Mouse (Mus musculus) cerebellum, adult 11 months (tissue): Measurements from ENCODE around the gene Ccnb1.
A peak's percentile ranks its signal among the peaks of the same experiment; 100 is the strongest.
"Not testable (repeated sequence)": the region's sequence is repeated elsewhere in the genome, so short reads cannot be mapped to it uniquely, and the experiment has no call there.

Source experiments
- DNase-seq: peaks from one replicate; pipeline ENCODE4 v3.0.0; 2022

Ccnb1 gene

DNA sequence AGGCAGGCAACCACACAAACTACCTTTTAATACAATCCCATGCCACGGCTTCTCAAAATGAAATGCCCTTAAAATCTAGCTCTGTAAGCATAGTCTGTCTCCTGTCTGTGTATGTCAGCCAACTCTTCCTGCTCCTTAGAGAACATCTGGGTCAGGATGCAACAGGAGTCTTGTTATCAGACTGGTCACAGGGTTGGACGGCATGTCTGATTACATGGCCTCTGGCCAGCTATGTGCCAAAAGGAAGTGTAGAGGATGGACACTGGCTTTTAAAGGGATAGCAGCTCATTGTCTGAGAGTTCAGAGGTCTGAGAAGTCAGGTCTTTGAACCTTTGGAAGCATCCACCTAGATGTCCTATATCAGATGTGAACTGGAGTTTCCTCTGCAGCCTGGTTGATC, 31.0 kb downstream of the Ccnb1 start:
- no peak for DNase-seq

DNA sequence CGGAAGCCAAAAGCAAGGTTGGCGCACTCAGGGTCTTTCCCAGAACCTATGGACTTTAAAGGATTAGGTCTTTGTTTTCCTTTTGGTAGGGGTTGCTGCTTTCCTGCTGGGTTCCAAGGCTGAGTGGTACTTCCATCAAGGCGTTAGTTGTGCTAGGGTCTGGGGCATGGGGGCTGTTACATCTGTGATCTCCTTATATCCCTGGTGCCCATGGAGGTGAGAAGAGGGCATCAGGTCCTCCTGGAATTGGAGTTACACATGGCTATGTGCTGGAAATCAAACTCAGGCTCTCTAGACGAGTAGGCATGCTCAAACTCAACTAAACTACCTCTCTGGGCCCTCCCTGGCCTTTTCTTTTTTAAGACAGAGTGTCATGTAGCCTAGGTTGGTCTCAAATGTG, 32.2 kb downstream of the Ccnb1 start:
- no peak for DNase-seq

DNA sequence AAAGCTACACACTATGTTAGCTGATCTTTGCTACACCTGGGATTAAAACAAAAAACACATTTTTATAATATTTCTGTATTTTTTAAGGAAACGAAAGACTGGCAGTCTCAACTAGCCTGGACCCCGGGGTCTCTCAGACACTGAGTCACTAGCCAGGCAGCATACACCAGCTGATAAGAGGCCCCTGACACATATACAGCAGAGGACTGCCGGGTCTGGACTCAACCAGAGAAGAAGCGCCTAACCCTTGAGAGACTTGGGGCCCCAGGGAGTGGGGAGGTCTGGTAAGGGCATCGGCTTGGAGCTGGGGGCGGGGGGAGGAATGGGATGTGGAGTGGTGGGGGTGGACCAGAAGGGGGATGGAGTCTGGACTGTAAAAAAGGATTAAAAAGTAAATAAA, 33.4 kb downstream of the Ccnb1 start:
- DNase-seq: no peak

DNA sequence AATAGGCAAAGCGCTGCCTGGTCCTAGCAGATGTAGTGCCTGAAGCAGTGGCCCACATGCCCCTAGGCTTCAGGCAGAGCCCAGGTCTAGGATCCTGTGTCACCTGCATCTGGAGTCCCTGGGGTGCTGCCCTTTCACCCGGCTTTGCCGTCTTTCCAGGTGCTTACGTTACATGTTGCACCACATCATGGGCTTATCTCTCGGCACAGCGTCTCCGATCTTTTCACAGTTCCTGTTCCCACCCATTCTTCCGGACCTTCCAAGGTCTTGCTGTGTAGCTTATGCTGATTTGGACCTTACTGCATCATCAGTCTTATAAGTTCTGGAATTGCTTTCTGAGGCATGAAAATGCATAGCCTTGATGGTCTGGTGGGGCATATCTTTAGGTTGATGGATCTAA, 33.8 kb downstream of the Ccnb1 start:
- DNase-seq: no peak

DNA sequence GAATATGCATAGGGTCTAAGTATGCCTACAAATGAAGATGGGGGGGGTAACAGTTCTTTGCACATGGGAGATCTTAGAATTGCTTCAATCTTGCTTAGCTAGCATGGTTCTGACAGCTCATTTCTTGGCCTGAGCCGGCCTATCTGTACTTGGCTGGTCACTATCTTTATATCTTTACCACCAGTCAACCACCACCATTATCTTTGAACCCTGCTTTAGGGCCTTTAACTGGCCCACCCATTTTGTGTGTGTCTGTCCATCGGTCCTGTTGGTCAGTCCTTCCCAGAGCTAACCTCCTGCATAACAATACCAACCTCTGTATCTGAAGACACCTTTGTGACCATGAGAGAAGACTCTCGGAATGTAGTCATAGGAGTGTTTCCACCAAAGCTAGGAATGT, 35.0 kb downstream of the Ccnb1 start:
- DNase-seq: no peak

DNA sequence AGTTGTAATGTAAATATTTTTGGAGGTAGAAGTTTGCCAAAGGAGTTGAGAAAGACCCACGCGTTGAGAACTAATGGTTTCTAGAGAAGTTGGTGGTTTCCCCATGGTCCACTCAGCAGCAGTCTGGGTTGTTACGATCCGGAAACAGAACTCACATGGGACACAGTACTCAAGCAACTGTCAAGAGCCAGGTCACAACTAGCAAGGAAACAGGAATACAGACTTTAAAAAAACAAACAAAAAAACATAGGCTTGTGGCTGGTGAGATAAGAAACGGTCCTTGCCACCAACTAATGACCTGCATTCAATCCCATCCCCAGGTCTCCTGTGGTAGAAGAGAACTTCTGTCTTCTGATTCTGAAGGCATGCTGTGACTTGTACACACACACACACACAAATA, 35.6 kb downstream of the Ccnb1 start:
- DNase-seq: no peak

DNA sequence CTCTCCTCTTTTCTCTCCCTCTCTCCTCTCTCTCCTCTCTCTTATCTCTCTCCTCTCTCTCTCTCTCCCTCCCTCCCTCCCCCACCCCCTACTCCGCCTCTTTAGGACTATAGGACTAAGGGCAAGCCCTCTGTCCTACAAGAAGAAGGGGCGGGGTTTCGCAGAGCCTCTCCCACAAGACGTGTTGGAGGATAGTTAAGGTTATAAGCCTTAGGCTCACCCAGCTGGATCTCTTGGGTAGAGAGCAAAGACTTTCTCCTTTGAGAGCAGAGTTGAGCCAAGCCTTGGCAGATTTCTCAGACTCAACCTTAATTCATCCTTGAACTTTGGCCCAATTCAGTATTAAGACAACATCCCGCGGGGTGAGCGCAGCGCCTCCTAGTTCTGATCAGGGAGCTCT, 37.7 kb downstream of the Ccnb1 start:
- no peak for DNase-seq

DNA sequence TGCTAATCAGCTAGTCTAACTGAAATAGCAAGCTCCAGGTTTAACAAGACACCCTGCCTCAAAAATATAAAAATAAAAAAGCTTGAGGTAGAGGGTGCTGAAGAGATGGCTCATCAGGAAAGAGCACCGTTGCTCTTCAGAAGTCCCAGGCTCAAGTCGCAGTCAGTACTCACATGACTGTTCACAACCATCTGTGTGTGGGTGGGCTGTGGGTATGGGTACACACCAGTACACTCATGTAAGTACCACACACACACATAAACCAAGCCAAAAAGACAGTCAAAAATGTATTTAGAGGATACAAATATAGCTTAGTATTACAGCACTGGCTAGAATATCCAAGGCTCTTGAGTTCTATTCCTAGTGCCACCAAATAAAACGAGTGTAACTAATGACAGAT, 40.3 kb downstream of the Ccnb1 start:
- DNase-seq: no peak

DNA sequence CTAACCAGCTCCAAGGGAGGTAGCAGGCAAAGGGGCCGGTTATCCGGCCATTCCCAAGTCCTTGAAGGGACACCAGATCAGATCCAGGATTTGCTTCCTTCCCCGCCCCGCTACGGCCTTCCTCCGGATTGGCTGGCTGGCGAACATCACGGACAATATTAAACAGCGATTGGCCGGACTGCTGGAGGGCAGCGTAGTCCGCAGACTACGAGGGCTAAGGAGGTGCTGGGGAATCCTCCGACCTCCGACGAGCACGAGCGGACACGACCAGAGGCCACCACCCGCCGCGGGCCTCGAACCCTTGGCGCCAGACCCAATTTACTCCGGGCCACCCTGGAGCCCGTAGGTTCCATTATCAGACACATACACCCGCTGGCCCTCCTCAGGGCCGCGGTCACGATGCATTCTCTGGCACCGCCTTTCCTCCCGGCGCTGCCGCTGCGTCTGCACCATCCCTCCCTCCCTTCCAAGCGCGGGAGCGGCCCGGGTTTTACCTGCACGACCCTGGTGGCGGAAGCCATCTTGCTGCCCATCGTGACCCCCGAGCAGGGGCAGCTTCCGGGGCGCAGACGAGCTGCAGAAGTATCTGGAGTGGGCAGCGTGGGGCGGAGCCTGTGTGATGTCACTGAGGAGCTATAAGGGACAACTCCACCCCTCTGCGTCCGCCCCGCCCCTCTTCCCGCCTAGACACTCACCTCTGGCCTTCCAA, 42.2 kb downstream of the Ccnb1 start, which contains the start of gene Mrps36:
Gene Mrps36, minus strand, starts transcription at position 624 of the 709 bp plus-strand sequence.
- DNase-seq: peak; percentile 94

DNA sequence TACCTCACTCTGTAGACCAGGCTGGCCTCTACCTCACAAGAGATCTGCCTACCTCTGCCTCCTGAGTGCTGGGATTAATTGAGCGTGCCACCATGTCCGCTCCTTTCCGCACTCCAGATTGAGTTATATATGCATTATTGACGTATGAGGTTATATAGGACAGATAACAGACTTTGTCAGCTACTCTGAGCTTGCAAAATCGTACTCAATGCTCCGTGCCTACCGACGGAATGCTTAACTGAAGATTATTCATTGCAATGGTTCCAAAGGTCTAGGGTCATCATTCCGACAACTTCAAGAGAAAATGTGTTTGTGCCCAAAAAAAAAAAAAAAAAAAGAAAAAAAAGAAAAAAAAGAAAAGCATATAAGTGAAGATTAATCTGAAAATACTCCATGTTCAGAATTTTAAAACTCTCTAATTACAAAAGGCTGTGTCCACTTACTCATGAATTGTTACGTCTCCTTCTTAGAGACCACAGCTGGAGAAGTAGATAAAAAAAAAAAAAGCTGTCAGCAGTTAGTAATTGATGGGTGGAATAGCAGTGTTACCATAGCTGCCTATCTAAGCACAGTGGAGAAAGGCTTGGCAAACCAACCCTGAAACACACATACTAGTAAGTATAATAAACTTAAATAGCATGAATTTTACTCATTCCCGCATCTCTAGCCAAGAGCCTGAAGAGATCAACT, 42.9 kb downstream of the Ccnb1 start:
- no peak for DNase-seq

DNA sequence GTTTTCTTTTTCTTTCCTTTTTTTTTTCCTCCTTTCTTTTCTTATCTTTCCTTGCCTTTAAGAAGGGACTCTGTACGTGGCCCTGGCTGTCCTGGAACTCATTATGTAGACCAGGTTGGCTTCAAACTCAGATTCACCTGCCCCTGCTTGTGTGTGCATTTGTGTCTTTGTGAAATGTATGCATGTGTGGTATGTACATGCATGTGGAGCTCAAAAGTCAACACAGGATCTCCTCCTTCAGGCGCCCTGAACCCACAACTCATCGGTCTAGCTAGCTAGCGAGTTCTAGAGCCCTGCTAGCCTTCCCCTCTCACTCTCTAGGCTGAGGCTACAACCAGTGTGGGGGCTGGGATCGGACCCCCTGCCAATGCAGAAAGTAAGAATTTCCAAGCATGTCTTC, 43.5 kb downstream of the Ccnb1 start:
- no peak for DNase-seq

DNA sequence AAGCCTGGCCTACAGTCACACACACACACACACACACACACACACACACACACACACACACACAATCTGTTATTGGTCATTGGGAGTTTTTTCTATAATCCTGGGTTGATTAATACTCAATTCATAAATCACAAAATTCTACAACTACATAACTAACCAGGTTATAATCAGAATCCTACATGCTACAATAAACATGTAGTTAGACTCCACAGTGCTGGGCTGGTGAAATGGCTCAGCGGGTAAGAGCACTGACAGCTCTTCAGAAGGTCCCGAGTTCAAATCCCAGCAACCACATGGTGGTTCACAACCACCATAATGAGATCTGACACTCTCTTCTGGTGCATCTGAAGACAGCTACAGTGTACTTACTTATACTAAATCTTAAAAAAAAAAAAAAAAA, 53.6 kb downstream of the Ccnb1 start:
- no peak for DNase-seq

DNA sequence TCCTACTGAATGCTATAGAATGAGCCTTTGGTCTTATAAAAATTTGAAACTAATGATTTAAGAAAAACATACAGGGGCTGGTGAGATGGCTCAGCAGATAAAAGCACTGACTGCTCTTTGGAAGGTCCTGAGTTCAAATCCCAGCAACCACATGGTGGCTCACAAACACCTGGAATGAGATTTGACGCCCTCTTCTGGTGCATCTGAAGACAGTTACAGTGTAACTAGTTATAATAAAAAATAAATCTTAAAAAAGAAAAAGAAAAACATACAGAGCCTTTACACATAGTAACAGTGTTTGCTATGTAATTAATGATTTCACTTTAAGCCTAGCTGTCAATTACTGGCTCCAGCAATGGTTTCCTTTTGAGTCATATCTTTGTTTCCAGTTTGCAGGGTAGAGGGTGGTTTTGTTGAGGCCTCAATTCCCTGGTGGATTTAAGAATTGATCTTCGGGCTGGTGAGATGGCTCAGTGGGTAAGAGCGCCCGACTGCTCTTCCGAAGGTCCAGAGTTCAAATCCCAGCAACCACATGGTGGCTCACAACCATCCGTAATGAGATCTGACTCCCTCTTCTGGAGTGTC, 54.8 kb downstream of the Ccnb1 start:
- not testable (repeated sequence) for DNase-seq

DNA sequence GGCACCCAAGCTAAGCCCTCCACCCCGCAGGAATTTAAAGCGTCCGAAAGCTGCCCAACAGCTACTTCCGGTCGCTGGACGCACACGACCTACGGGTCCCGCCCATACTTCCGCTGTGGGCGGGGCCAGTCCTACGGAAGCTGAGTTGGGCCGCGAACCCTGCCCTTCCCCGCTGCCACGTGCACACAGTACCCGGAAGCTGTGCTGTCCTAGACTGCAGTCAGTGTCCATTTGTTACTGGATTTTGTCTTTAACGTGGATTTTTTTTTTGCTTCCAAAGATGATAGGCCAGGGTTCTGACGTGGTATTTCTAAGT, 55.6 kb downstream of the Ccnb1 start, which contains the start of gene Cdk7:
Gene Cdk7, minus strand, starts transcription at position 79 of the 316 bp plus-strand sequence.
- peak; percentile 87 for DNase-seq

DNA sequence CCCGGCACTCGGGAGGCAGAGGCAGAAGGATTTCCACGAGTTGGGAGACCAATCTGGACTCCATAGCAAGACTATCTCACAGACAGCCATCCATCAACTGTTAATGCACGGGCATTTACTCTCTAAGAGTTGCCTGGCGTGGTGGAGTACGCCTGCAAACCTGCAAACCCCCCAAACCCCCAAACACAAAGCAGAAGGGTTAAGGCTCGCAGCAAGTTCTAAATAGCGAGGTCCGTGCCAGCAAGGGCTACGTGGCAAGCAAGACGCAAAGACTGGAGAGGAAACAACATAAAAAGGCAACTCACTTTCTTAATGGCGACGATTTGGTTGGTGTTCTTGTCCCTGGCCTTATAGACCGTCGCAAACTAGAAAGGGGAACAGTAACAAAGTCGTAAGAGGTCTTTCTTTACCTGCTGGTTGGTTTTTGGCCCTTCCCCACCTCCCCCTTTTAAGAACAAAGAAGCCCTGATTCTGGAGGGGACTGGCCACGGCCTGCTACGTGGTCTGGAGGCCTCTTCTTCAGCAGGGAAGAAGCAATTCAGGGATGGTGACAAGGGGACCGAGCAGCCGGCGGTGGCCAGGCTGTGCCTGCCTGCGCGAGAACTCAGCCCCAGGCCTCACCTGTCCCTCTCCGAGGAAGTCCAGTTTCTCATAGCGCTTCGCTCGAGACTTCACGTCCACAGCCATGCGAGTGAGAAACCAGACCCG, 56.1 kb downstream of the Ccnb1 start:
- no peak for DNase-seq
